Comparison of ENCODE assay signal across 25 mouse cellular contexts in genomic region chr19:44400076-44400475, GRCm38 (mm10). TPM values are rescaled to one million over a fixed set of nuclear protein-coding genes. Genes with fewer than 3 reads are reported as not detected.
DNase-seq lines count a peak whose midpoint lies in the region; ATAC-seq and TF ChIP-seq lines count a peak whose summit lies in the region.
"Had no signal": no experiment of that assay in that cellular context is flagged by ENCODE, and none has a peak within 500 bp of the region (broad histone marks: within the 10 kb centered on the region; RNA-seq: fewer than 3 reads in every experiment).

No protein-coding gene starts in this region.

- H3K4me3 ChIP-seq in cerebellum, adult 2 months (replicated peaks; ENCODE audit: insufficient read depth, low read depth, low read length) = peak overlapping the region; percentile 11
- H3K4me3 ChIP-seq in forebrain, embryonic 14.5 days (ENCODE audit: low read depth, low read length) = no peak overlapping the region
- no peak overlapping the region for H3K4me3 ChIP-seq in hindbrain, embryonic 14.5 days (replicated peaks; ENCODE audit: low read length)
- H3K4me3 ChIP-seq: embryonic facial prominence, embryonic 15.5 days; erythroblast, embryonic 14.5 days; forebrain, embryonic 10.5 days; forebrain, embryonic 15.5 days; heart, embryonic 13.5 days had no signal

- DNase-seq in cerebellum, postnatal 4 days (ENCODE audit: low spot score in 2 of 2) = no peak
- DNase-seq in cerebellum, adult 2 months = peak; percentile 77 to 82
- peak; percentile 38 to 56 for DNase-seq in cerebellum, postnatal 10 days
- DNase-seq in forebrain, embryonic 14.5 days (ENCODE audit: low spot score) = no peak
- no peak for DNase-seq in hindbrain, embryonic 14.5 days (ENCODE audit: low spot score)
- DNase-seq in heart, adult 18-20 months = no peak
- DNase-seq: adrenal gland, postnatal 14 days; B cell, adult 2 months; embryo, embryonic 11 days; gastrocnemius, postnatal 14 days; heart, postnatal 36 days; kidney, adult 9 months had no signal

- WGBS in cerebellum, adult 2 months = 24% methylated on average over 18 of the region's 18 CpGs
- WGBS in forebrain, embryonic 14.5 days = 92% methylated on average over 18 of the region's 18 CpGs
- WGBS in hindbrain, embryonic 14.5 days = 95% methylated on average over 18 of the region's 18 CpGs

- H3K9me3 ChIP-seq in forebrain, embryonic 14.5 days (replicated peaks; ENCODE audit: control insufficient read depth, low read length) = no peaks in the 10 kb centered on the region
- H3K9me3 ChIP-seq in hindbrain, embryonic 14.5 days (ENCODE audit: control insufficient read depth, low read length) = no peaks in the 10 kb centered on the region
- H3K9me3 ChIP-seq: embryonic facial prominence, embryonic 15.5 days; forebrain, embryonic 10.5 days; forebrain, embryonic 15.5 days; G1E; heart, embryonic 13.5 days had no signal

- H3K36me3 ChIP-seq in forebrain, embryonic 14.5 days (ENCODE audit: control insufficient read depth, insufficient read depth, low read length) = peaks cover 11% of the 10 kb centered on the region; the same call in 1 of the 2 replicates
- peaks cover 33% of the 10 kb centered on the region for H3K36me3 ChIP-seq in hindbrain, embryonic 14.5 days (replicated peaks; ENCODE audit: control insufficient read depth, insufficient read depth)
- H3K36me3 ChIP-seq: heart, embryonic 13.5 days had no signal

- peak; percentile 50 for TF ChIP-seq CTCF in cerebellum, adult 2 months (IDR thresholded peaks at IDR 0.05; ENCODE audit: borderline replicate concordance, insufficient read depth, low read depth, low read length)

- no peak overlapping the region for H3K9ac ChIP-seq in forebrain, embryonic 14.5 days (ENCODE audit: low read length)
- H3K9ac ChIP-seq in hindbrain, embryonic 14.5 days = no peak overlapping the region
- H3K9ac ChIP-seq: embryonic facial prominence, embryonic 15.5 days; forebrain, embryonic 15.5 days; heart, embryonic 13.5 days had no signal

- H3K27me3 ChIP-seq in cerebellum, adult 2 months (ENCODE audit: control insufficient read depth, insufficient read depth, low read length) = no peaks in the 10 kb centered on the region
- no peaks in the 10 kb centered on the region for H3K27me3 ChIP-seq in forebrain, embryonic 14.5 days (replicated peaks; ENCODE audit: control insufficient read depth, insufficient read depth, low read length)
- H3K27me3 ChIP-seq in hindbrain, embryonic 14.5 days (ENCODE audit: control insufficient read depth, insufficient read depth, low read length) = no peaks in the 10 kb centered on the region
- H3K27me3 ChIP-seq: embryonic facial prominence, embryonic 15.5 days; forebrain, embryonic 15.5 days had no signal

- H3K4me1 ChIP-seq in cerebellum, adult 2 months (ENCODE audit: control insufficient read depth, insufficient read depth, low read length) = peaks cover 67% of the 10 kb centered on the region
- no peaks in the 10 kb centered on the region for H3K4me1 ChIP-seq in forebrain, embryonic 14.5 days (ENCODE audit: control insufficient read depth, insufficient read depth, low read length)
- no peaks in the 10 kb centered on the region for H3K4me1 ChIP-seq in hindbrain, embryonic 14.5 days (replicated peaks; ENCODE audit: control insufficient read depth, insufficient read depth, low read length)
- H3K4me1 ChIP-seq: embryonic facial prominence, embryonic 15.5 days; forebrain, embryonic 15.5 days; heart, embryonic 13.5 days had no signal

- no peak overlapping the region for H3K4me2 ChIP-seq in forebrain, embryonic 14.5 days (ENCODE audit: low read length)
- no peak overlapping the region for H3K4me2 ChIP-seq in hindbrain, embryonic 14.5 days (replicated peaks)
- H3K4me2 ChIP-seq: embryonic facial prominence, embryonic 15.5 days; forebrain, embryonic 15.5 days; heart, embryonic 13.5 days had no signal

- ATAC-seq in cerebellum, adult (ENCODE audit: insufficient number of reproducible peaks, low FRiP score, low TSS enrichment) = peak; percentile 49; the same call in 1 of the 2 replicates
- no peak for ATAC-seq in forebrain, embryonic 14.5 days
- no peak for ATAC-seq in hindbrain, embryonic 14.5 days (ENCODE audit: low FRiP score)
- ATAC-seq in monocyte, adult 5-6 weeks (replicated peaks; ENCODE audit: insufficient number of reproducible peaks, low FRiP score, low TSS enrichment, poor library complexity, severe bottlenecking) = no peak
- ATAC-seq: CD4-positive, CD25-positive, alpha-beta regulatory T cell, adult 4 months; forebrain, embryonic 15.5 days; hindbrain, embryonic 16.5 days; inflammation-experienced regulatory T-cells, adult 6 months; intestine, postnatal 0 days had no signal

- TF ChIP-seq POLR2A in cerebellum, adult 2 months (IDR thresholded peaks at IDR 0.05; ENCODE audit: borderline replicate concordance, insufficient read depth, low read length) = no peak

- peak overlapping the region; percentile 92 for H3K27ac ChIP-seq in cerebellum, adult 2 months (ENCODE audit: insufficient read depth, low read length)
- no peak overlapping the region for H3K27ac ChIP-seq in forebrain, embryonic 14.5 days (ENCODE audit: low read depth, low read length)
- no peak overlapping the region for H3K27ac ChIP-seq in hindbrain, embryonic 14.5 days
- H3K27ac ChIP-seq: embryonic facial prominence, embryonic 15.5 days; forebrain, embryonic 10.5 days; forebrain, embryonic 15.5 days; heart, embryonic 13.5 days had no signal

RNA-seq across cellular contexts. Expression of gene Scd1, which starts 7.6 kb away (rescaled TPM):
- polyA plus RNA-seq in cerebellum, adult 2 months (2012; rRNA removed) = 151 and 160 TPM in 2 replicates
- 2.8 and 3.4 TPM in 2 replicates for polyA plus RNA-seq in forebrain, embryonic 14.5 days (2014; fragmentation: Nextera tagmentation; extraction: Ambion mirVana)
- 8.4 and 10.6 TPM in 2 replicates for polyA plus RNA-seq in hindbrain, embryonic 14.5 days (2014; fragmentation: Nextera tagmentation; extraction: Ambion mirVana)
- 26.3 to 41.6 TPM (median 32.4 TPM) in 3 replicates for total RNA-seq in monocyte, adult 5-6 weeks (2017)
- 100 to 1,000 TPM in 1 of 2 experiments, 10 to 100 TPM in 1; 30.8 to 212 TPM for total RNA-seq in heart, adult 18-20 months (2021)
- total RNA-seq: granulocyte monocyte progenitor cell, adult 5-6 weeks had no signal

Comparison
In these comparisons a context has a peak if more than half of its experiments do, and no peak if none do; other contexts are left out.
1. DNase-seq: peak in cerebellum, adult 2 months (2 of 2) and cerebellum, postnatal 10 days (2 of 2); none in cerebellum, postnatal 4 days (0 of 2), forebrain, embryonic 14.5 days (single experiment), hindbrain, embryonic 14.5 days (single experiment) and heart, adult 18-20 months (0 of 2).
2. RNA of gene Scd1, which starts 7.6 kb away (polyA plus RNA-seq): 151 to 160 TPM in cerebellum, adult 2 months; 8.4 to 10.6 TPM in hindbrain, embryonic 14.5 days and 2.8 to 3.4 TPM in forebrain, embryonic 14.5 days; every median in the first group is over 10 times any median in the second.